Mouse (Mus musculus): Measurements from ENCODE around the gene Mrpl53.

DNA sequence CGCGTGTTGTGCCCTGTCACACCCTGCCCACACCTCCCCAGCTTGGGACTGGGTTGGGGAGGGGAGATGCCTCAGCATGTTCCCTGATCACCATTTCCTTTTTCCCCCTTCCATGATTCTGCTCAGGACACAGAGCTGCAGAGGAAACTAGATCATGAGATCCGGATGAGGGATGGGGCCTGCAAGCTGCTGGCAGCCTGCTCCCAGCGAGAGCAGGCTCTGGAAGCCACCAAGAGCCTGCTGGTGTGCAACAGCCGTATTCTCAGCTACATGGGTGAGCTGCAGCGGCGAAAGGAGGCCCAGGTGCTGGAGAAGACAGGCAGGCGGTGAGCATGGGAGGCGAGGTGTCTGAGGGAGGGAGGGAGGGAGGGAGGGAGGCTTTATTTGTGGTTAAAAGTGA is 37.0 kb downstream of the Mrpl53 start:
- TF ChIP-seq CTCF (IDR thresholded peaks at IDR 0.05; ENCODE audit: low read depth, low read length) (no peak), POLR2A (IDR thresholded peaks at IDR 0.05; ENCODE audit: extremely low read depth, insufficient read depth, low read length) (no peak)
